Mouse (Mus musculus) E14TG2a.4 (cell line): ENCODE results near the gene Shc1.

ENCODE experiments used
- CTCF ChIP-seq: conservative IDR thresholded peaks from 2 replicates; pipeline ENCODE4 v1.5.1; 2014; ENCODE audit warnings: low read length
- NANOG ChIP-seq: IDR thresholded peaks from 2 replicates; pipeline ENCODE4 v1.6.1; 2014; ENCODE audit warnings: borderline replicate concordance, low read length, mixed read lengths
- POU5F1 ChIP-seq: IDR thresholded peaks from 2 replicates; pipeline ENCODE4 v1.6.1; 2014; ENCODE audit warnings: low read length, borderline replicate concordance

- no peak for TF ChIP-seq CTCF
- TF ChIP-seq NANOG = no peak
- no peak for TF ChIP-seq POU5F1
Observed at GRCm38 (mm10) chr3:89394894-89395256, 23.4 kb upstream of the Shc1 start.
